Mouse (Mus musculus) heart, adult 8-10 months (tissue): ENCODE measurements around the gene Oprd1. TPM values are rescaled to one million over a fixed set of nuclear protein-coding genes. Genes with fewer than 3 reads are reported as not detected.

Source experiments
- DNase-seq: peaks from one replicate; pipeline ENCODE4 v3.0.0; 2022; ENCODE audit warnings: low spot score
- total RNA-seq, 4 experiments: library from RNA; stranded (reverse); gene quantifications; 2 replicates each; pipeline ENCODE4 v1.2.4; 2022

Oprd1 gene
- total RNA-seq, 4 experiments from 2014 or later = 0.09 to 0.28 (median 0.21) TPM

GRCm38 (mm10) chr4:132079555-132080275 is 64.6 kb downstream of the Oprd1 start:
- DNase-seq = peak; percentile 79

GRCm38 (mm10) chr4:132078296-132078714 is 66.0 kb downstream of the Oprd1 start:
- peak; percentile 54 for DNase-seq

- no peak for DNase-seq
Measured at GRCm38 (mm10) chr4:132077445-132077844, 66.8 kb downstream of the Oprd1 start.

GRCm38 (mm10) chr4:132076480-132077405 is 67.5 kb downstream of the Oprd1 start:
- DNase-seq = peak; percentile 62

DNA sequence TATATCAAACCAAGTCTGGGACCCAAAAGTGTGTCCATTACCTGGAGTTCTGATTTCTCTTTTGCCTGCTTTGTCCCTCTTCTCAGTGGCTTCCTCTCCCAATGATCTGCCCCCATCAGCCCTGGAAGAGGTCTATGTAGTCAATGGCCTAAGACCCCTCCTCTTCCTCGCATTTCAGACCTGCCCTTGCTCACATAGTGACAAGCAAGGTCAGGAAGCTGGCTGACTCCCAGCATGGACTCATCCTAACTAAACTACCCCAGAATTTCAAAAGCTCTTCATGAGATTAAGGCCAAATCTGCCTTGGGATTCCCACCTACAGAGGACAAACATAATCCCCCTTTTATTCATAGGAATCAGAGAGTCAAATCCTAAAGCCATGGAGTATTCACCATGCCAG is 68.5 kb downstream of the Oprd1 start:
- DNase-seq = no peak

DNA sequence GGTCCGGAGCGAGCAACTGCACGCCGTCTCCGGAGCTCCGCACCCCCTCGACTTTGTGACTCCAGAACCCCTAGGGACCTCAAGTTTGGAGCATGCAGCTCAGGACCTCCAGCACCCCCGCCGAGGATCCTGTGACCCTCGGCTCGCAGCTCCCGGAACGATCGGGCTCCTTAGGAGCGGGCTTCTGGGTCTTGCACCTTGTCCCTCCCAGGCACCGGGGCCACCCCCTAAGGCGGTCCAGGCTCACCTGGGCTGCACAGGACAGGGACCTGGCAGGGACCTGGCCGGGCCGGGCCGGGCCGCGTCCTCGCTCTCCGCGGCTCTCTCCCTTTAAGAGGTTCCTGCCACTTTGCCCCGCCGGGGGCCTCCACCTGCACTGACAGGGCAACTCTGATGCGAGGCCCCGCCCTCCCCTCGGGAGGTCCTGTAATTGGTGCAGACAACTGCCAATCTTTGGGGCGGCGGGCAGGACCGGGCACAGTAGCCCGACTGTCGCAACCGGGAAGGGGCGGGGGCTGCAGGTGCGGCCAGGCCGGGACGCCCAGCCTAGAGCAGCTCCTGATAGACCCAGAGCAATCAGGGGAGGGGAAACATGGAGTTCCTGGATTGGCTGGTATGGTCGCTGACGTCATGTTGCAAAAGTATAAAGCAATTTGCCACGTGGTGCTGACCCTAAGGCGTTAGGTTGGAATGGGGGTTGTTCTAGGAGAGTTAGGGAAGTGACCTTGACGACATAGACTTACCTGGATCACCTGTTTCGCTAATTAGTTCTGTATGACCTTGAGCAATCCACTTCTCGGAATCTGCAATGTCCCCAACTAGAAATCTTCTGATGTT is 69.1 kb downstream of the Oprd1 start, which contains the start of gene Epb41:
Gene Epb41 (minus strand): TSS at position 389 of the 837 bp plus-strand sequence.
- peak; percentile 98 for DNase-seq

DNA sequence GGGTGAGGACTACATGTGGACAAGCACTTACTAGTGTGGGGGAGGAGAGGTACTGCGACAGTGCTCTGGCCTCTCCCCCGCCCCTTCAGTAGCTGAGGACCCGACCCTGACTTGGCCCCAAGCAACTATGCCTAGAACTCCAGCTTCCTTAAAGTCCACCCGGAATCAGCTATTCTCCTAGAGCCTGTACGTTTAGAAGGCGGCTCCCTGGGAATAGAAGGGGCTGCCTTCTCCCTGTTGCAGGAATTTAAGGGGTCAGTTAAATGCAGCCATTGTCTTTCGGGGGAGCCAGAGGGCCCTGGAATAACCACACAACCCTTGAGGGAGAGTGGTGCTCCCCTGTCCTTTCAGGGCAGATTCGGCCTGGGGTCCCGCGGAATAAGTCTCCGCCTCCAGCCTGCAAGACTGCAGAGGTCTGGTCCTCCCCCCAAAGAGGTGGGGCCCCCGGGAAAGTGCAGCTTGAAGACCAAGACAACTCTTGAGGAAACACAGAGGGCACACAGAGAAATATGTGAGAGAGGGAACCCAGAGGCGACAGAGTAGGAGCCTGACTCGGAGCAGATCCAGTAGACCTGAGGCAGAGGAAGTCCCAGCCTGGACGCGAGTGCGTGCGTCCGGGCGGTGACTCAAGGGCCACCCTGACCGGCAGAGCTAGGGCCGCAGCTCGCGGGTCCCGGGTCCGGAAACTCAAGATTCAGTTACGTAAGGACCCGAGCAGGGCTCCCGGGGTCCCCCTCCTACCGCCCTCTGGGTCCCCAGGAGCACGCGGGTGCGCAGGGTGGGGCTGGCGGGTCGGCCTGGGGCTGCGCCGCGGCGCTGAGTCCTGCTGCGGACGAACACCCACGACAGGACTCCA is 70.0 kb downstream of the Oprd1 start, which contains the start of gene Gm10300:
Gene Gm10300 (plus strand): TSS at position 621 of the 856 bp plus-strand sequence.
- DNase-seq = peak; percentile 60

DNA sequence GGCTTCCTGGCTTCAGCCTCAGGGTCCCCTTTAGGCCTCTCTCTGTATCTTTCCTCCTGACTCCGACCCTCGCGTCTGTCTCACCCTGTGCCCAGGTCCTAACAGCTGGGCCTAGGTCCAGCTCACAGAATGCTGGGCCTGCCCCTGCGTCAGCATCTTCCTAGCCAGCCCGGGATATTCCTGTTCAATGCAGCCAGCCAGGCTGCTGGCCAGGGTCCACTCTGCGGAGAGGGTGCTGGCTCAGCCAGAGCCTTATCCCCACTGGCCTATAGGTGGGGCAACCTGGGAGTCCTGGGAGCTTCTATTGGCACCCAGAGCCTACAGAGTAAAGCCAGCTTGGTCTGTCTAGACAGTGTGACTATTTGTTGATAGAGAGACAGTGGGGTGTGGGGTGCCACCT is 71.3 kb downstream of the Oprd1 start:
- no peak for DNase-seq

- no peak for DNase-seq
Measured at GRCm38 (mm10) chr4:132072156-132072555, 72.1 kb downstream of the Oprd1 start.

- no peak for DNase-seq
Measured at GRCm38 (mm10) chr4:132071674-132072073, 72.6 kb downstream of the Oprd1 start.

DNA sequence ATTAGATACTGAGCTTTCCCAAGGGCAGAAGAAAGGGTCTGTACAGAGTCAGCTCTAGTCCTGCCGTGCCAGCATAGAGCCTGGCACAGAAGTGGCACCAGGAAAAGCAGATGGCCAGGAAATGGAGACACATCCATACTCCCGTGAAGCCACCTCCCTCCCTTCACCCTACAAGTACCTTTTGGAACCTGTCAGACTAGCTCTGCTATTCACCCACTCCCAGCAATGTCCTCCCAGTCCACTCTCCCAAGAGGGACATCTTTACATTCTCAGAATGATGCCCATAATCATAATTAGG is 76.4 kb downstream of the Oprd1 start:
- no peak for DNase-seq

- DNase-seq = no peak
Measured at GRCm38 (mm10) chr4:132067112-132067937, 77.0 kb downstream of the Oprd1 start.

DNA sequence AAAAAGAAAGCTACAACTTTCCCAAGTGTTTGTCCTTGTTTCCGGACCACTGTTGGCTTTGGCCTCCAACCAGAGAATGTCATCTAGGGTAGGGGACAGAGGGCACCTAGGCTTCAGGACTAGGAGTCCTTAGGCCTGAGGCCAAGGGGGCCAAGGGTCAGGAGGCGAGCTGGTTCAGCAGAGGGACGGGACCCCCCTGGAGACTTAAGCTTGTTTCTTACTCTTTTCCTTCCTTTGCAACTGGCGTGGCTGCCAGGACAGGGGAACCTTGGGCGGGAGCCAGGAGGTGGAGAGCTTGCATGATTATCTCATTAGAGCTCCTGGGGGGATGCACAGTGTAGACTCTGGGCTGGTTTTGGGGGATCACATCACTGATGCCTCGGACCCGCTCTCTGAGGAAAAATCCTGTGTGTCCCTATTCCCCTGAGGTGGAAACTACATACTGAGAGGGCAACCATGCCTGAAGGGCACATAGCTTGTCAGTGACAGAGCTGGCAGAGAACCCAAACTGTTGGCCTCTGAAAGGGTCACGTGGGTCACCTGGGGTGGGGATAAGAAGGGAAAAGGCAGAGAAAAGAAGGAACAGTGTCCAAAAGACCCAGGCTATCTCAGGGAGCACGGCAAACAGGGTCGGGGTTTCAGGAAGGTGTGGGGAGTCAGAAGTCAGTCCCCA is 78.0 kb downstream of the Oprd1 start:
- peak; percentile 87 for DNase-seq

DNA sequence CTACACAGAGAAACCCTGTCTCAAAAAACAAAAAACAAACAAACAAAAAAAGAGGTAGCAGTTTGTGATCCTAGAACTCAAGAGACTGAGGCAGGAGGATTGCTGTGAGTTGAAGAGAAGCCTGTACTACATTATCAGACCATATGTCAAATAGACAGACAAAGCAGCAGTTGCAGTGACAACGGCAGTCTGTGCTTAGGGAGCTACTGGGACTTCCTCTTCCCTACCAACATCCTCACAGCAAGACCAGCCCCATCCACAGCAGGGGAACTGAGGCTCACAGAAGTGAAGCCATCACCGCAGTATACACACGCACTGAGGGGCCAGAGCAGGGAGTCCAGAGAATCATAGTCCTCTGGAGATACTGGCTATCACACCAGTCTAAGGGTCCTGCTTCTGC is 78.7 kb downstream of the Oprd1 start:
- no peak for DNase-seq

DNA sequence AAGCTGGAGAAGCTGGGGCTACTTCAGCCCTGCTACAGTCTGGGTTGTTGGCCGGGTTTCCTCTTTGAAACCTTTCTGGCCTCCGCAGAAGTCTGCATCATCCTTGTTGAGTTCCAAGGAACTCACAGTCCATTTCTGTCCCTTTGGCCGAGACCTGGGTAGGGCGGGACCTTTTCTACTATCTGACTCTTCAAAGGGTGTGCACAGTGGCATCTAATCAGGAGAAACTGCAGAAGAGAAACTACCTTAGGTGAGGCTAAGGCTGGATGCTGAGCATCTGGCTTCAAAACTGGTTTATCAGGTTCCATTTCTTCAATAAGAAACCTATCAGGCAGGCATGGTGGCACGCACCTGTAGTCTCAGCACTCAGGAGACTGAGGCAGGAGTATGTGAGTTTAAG is 79.7 kb downstream of the Oprd1 start:
- no peak for DNase-seq

GRCm38 (mm10) chr4:132062934-132063884 is 81.1 kb downstream of the Oprd1 start:
- DNase-seq = no peak

- no peak for DNase-seq
Measured at GRCm38 (mm10) chr4:132062289-132062688, 82.0 kb downstream of the Oprd1 start.
